Mouse (Mus musculus) intestine, embryonic 15.5 days (tissue): Measurements from ENCODE around the gene Osbpl10. TPM values are rescaled to one million over a fixed set of nuclear protein-coding genes. Genes with fewer than 3 reads are reported as not detected.
A peak's percentile ranks its signal among the peaks of the same experiment; 100 is the strongest.

Experiments used
- ATAC-seq: fragments of 200-750 bp; cut with Nextera tagmentation; 2 replicates; pipeline ENCODE4 v1.8.0; 2017; ENCODE audit warnings: moderate TSS enrichment, moderate library complexity
- H3K27ac ChIP-seq: fragments of 300-500 bp; sonication (generic); 2 replicates; pipeline ENCODE4 v1.5.1; 2015; ENCODE audit warnings: mild to moderate bottlenecking, inconsistent platforms
- H3K27me3 ChIP-seq: fragments of 300-500 bp; sonication (generic); replicated peaks from 2 replicates; pipeline ENCODE4 v1.6.1; 2015; ENCODE audit warnings: inconsistent platforms
- H3K36me3 ChIP-seq: fragments of 300-500 bp; sonication (generic); 2 replicates; pipeline ENCODE4 v1.6.1; 2015; ENCODE audit warnings: inconsistent platforms
- H3K4me1 ChIP-seq: fragments of 300-500 bp; sonication (generic); replicated peaks from 2 replicates; pipeline ENCODE4 v1.6.1; 2015; ENCODE audit warnings: inconsistent platforms
- H3K4me2 ChIP-seq: fragments of 300-500 bp; sonication (generic); replicated peaks from 2 replicates; pipeline ENCODE4 v1.6.1; 2015; ENCODE audit warnings: mild to moderate bottlenecking, inconsistent platforms
- H3K4me3 ChIP-seq: fragments of 300-500 bp; sonication (generic); replicated peaks from 2 replicates; pipeline ENCODE4 v1.5.1; 2015; ENCODE audit warnings: inconsistent platforms
- H3K9ac ChIP-seq: fragments of 300-500 bp; sonication (generic); 2 replicates; pipeline ENCODE4 v1.6.1; 2015; ENCODE audit warnings: inconsistent platforms
- H3K9me3 ChIP-seq: fragments of 300-500 bp; sonication (generic); 2 replicates; pipeline ENCODE4 v1.6.1; 2016; ENCODE audit warnings: inconsistent platforms
- WGBS: fragments of 180-500 bp; shearing (Covaris S2); methylation state at CpG from one replicate; pipeline ENCODE4 v1.1.7; 2015; 5-methylcytosine and 5-hydroxymethylcytosine counted together
- polyA plus RNA-seq: library from polyadenylated mRNA; unstranded; fragments of >200 nt; fragmentation: Nextera tagmentation; extraction: Ambion mirVana; gene quantifications from 2 replicates; pipeline ENCODE4 v1.2.1, GENCODE M21; 2015

The Osbpl10 gene
- polyA plus RNA-seq, 1 experiment from 2014 or later = 2.5 TPM

GRCm38 (mm10) chr9:115058806-115059205, 80.4 kb downstream of the Osbpl10 start:
- H3K9ac ChIP-seq = no peak overlapping the region
- no peak overlapping the region for H3K4me3 ChIP-seq
- H3K27me3 ChIP-seq = no peaks in the 10 kb centered on the region
- peaks cover 12% of the 10 kb centered on the region; the same call in 1 of the 2 replicates for H3K4me1 ChIP-seq
- 28% methylated on average over 5 of the region's 5 CpGs for WGBS
- ATAC-seq = no peak
- H3K9me3 ChIP-seq = no peaks in the 10 kb centered on the region
- no peak overlapping the region for H3K27ac ChIP-seq
- H3K4me2 ChIP-seq = no peak overlapping the region
- H3K36me3 ChIP-seq = no peaks in the 10 kb centered on the region

GRCm38 (mm10) chr9:115064834-115065233, 86.5 kb downstream of the Osbpl10 start:
- Histone ChIP-seq H3K4me2 (no peak overlapping the region), H3K9me3 (no peaks in the 10 kb centered on the region), H3K27me3 (no peaks in the 10 kb centered on the region), H3K4me1 (no peaks in the 10 kb centered on the region), H3K9ac (no peak overlapping the region), H3K27ac (no peak overlapping the region), H3K4me3 (no peak overlapping the region), H3K36me3 (0 out of 2 replicates have a peak, but pooled peaks cover 3% of the 10 kb centered on the region)
- 90% methylated on average over 1 of the region's 1 CpGs for WGBS
- no peak for ATAC-seq

DNA sequence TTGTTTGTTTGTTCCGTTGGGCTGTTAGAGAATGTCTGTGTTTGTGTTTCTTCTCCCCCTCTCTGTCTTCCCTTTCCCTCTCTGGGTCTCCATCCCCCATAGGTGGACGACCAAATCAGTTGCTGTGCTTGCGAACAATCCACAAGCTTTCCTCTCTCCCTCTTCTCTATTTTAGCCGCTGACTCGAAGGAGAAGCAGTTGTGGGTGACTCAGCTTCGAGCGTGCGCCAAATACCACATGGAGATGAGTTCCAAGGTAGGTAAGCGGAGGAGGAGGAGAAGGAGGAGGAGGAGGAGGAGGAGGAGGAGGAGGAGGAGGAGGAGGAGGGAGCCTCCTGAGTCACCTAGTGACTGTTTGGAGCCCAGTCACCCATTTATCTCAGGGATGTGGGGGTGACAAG, 88.7 kb downstream of the Osbpl10 start:
- Histone ChIP-seq H3K4me1 (no peaks in the 10 kb centered on the region), H3K27me3 (no peaks in the 10 kb centered on the region), H3K4me3 (no peak overlapping the region), H3K9ac (no peak overlapping the region), H3K9me3 (no peaks in the 10 kb centered on the region), H3K27ac (no peak overlapping the region), H3K36me3 (0 out of 2 replicates have a peak, but pooled peaks cover 3% of the 10 kb centered on the region), H3K4me2 (no peak overlapping the region)
- WGBS = 78% methylated on average over 5 of the region's 9 CpGs
- no peak for ATAC-seq

DNA sequence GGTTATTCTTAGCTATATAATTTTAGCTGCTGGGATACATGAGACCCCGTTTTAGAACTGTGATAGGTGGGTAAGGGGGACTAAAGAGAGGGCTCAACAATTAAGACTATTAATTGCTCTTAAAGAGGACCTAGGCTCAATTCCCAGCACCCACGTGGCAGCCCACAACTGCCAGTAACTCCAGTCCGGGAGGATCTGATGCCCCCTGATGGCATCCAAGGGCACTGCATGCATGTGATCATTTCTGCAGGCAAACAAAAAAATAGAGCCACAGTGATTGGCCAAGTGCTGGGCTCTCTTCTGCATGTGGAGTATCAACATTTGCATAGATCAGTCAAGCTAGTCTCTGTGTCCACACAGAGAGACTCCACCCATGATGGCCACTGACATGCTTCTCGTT, 96.8 kb downstream of the Osbpl10 start:
- Histone ChIP-seq H3K9ac (no peak overlapping the region), H3K36me3 (no peaks in the 10 kb centered on the region), H3K4me3 (no peak overlapping the region), H3K9me3 (no peaks in the 10 kb centered on the region), H3K4me2 (no peak overlapping the region), H3K4me1 (no peaks in the 10 kb centered on the region), H3K27ac (no peak overlapping the region), H3K27me3 (no peaks in the 10 kb centered on the region)
- ATAC-seq = no peak
- 91% methylated on average over 4 of the region's 4 CpGs for WGBS

- H3K27ac ChIP-seq = 0 out of 2 replicates have a peak overlapping the region, but pooled peaks have one; percentile 28
- 0 out of 2 replicates have a peak overlapping the region, but pooled peaks have one; percentile 9 for H3K4me2 ChIP-seq
- no peaks in the 10 kb centered on the region for H3K9me3 ChIP-seq
Measured at GRCm38 (mm10) chr9:115088295-115088993, 110.1 kb downstream of the Osbpl10 start.

GRCm38 (mm10) chr9:115089644-115090043, 111.3 kb downstream of the Osbpl10 start:
- Histone ChIP-seq H3K9me3 (no peaks in the 10 kb centered on the region), H3K27me3 (no peaks in the 10 kb centered on the region), H3K4me3 (no peak overlapping the region), H3K4me1 (peaks cover 7% of the 10 kb centered on the region; the same call in 1 of the 2 replicates), H3K36me3 (0 out of 2 replicates have a peak, but pooled peaks cover 4% of the 10 kb centered on the region), H3K27ac (no peak overlapping the region), H3K4me2 (no peak overlapping the region), H3K9ac (no peak overlapping the region)
- ATAC-seq = no peak
- WGBS = 81% methylated on average over 5 of the region's 5 CpGs

More at GRCm38 (mm10) chr9:115088295-115088993, 110.1 kb downstream of the Osbpl10 start:
- H3K9ac ChIP-seq = no peak overlapping the region
- ATAC-seq = peak; percentile 92
- WGBS = 31% methylated on average over 17 of the region's 17 CpGs
- H3K27me3 ChIP-seq = no peaks in the 10 kb centered on the region
- H3K4me1 ChIP-seq = peaks cover 7% of the 10 kb centered on the region; the same call in 1 of the 2 replicates
- H3K36me3 ChIP-seq = 0 out of 2 replicates have a peak, but pooled peaks cover 4% of the 10 kb centered on the region
- H3K4me3 ChIP-seq = no peak overlapping the region

GRCm38 (mm10) chr9:115096481-115096880, 118.1 kb downstream of the Osbpl10 start:
- Histone ChIP-seq H3K4me3 (no peak overlapping the region), H3K9me3 (no peaks in the 10 kb centered on the region), H3K27me3 (no peaks in the 10 kb centered on the region), H3K27ac (no peak overlapping the region), H3K9ac (no peak overlapping the region), H3K4me1 (0 out of 2 replicates have a peak, but pooled peaks cover 4% of the 10 kb centered on the region), H3K36me3 (no peaks in the 10 kb centered on the region), H3K4me2 (peak overlapping the region; percentile 48)
- ATAC-seq = peak; percentile 61
- 26% methylated on average over 10 of the region's 10 CpGs for WGBS

- Histone ChIP-seq H3K9ac (no peak overlapping the region), H3K9me3 (no peaks in the 10 kb centered on the region), H3K27me3 (no peaks in the 10 kb centered on the region), H3K27ac (no peak overlapping the region), H3K4me2 (no peak overlapping the region), H3K4me1 (0 out of 2 replicates have a peak, but pooled peaks cover 4% of the 10 kb centered on the region), H3K36me3 (no peaks in the 10 kb centered on the region), H3K4me3 (no peak overlapping the region)
- 86% methylated on average over 4 of the region's 4 CpGs for WGBS
- ATAC-seq = no peak
Measured at GRCm38 (mm10) chr9:115097340-115097739, 119.0 kb downstream of the Osbpl10 start.

DNA sequence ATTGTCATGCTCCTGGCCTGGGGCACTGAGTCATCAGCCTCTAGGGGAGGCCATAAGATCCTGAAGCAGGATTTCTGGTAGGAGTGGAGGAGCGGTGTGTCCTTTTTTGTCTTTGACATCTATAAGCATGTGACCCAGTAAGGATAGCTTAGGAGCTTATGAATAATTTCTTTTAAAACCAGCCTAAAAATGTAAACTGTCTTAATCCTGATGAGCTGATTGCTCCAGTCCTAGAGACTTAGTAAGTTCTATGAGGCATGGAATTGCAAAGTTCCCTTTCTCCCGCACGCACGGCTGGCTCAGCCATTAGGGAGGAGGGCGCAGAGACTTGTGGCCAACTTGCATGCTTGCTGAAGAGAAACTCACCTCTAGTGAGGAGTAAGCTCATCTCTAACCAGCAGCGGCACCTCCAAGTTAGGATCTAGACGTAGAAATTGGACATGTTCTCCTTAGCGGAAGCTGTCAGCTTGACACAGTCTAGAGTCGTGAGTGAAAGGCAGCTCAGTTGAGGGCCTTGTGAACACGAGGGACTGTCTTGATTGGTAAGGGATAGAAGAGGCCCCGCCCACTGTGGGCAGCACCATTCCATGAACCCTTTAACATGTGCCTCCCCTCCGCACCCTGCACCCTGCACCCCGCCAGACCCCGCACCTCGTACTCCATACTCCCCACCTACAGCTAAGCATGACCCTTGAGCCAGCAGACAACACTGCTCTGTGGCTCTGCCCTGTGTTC, 122.0 kb downstream of the Osbpl10 start:
- H3K36me3 ChIP-seq = no peaks in the 10 kb centered on the region
- no peak overlapping the region for H3K4me3 ChIP-seq
- H3K27ac ChIP-seq = no peak overlapping the region
- H3K4me2 ChIP-seq = no peak overlapping the region
- H3K4me1 ChIP-seq = 0 out of 2 replicates have a peak, but pooled peaks cover 4% of the 10 kb centered on the region
- 91% methylated on average over 15 of the region's 15 CpGs for WGBS
- H3K27me3 ChIP-seq = no peaks in the 10 kb centered on the region
- no peaks in the 10 kb centered on the region for H3K9me3 ChIP-seq
- H3K9ac ChIP-seq = no peak overlapping the region
- no peak for ATAC-seq

DNA sequence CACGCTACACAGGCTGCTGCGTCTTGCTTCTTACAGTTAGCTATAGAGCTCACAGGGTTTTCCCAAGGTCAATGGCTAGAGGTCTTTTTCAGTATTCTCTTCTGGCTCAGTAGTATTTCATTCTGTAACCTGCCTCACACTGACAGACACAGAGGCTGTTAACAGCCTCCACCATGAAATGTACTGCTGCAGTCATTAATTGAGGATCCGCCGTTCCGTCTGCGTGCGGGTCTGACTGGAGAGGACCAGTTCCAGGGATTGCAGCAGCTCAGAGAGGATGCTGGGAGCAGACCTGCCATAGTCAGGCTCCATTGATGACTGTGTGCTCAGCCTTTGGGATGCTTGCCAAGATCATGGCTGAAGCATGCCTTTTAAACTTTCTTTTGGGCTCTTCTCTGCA, 129.1 kb downstream of the Osbpl10 start:
- ATAC-seq = no peak

DNA sequence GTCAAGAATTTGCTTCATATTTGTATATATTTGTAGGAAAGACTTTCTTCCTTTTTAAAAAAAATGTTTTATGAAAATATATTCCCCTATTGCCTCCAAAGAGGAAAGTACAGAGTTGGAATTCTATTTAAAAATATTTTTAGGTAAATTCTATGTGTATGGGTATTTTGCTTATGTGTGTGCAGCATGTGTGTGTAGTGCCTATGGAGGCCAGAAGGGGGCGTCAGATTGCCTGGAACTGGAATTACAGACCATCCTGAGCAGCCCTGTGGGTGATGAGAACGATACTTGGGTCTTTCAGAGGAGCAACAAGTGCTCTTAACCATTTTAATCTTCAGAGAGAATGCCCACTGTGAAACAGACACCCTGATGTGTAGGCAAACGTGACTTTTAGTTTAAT, 132.3 kb downstream of the Osbpl10 start:
- Histone ChIP-seq H3K4me2 (no peak overlapping the region), H3K9me3 (no peaks in the 10 kb centered on the region), H3K27ac (no peak overlapping the region), H3K9ac (no peak overlapping the region), H3K27me3 (no peaks in the 10 kb centered on the region), H3K36me3 (no peaks in the 10 kb centered on the region), H3K4me3 (no peak overlapping the region), H3K4me1 (no peaks in the 10 kb centered on the region)
- 66% methylated on average over 3 of the region's 3 CpGs for WGBS
- no peak for ATAC-seq

More for the DNA sequence above, 129.1 kb downstream of the Osbpl10 start:
- Histone ChIP-seq H3K4me2 (no peak overlapping the region), H3K4me1 (no peaks in the 10 kb centered on the region), H3K27me3 (no peaks in the 10 kb centered on the region), H3K9ac (no peak overlapping the region), H3K4me3 (no peak overlapping the region), H3K36me3 (no peaks in the 10 kb centered on the region), H3K27ac (no peak overlapping the region), H3K9me3 (no peaks in the 10 kb centered on the region)
- 61% methylated on average over 7 of the region's 7 CpGs for WGBS

DNA sequence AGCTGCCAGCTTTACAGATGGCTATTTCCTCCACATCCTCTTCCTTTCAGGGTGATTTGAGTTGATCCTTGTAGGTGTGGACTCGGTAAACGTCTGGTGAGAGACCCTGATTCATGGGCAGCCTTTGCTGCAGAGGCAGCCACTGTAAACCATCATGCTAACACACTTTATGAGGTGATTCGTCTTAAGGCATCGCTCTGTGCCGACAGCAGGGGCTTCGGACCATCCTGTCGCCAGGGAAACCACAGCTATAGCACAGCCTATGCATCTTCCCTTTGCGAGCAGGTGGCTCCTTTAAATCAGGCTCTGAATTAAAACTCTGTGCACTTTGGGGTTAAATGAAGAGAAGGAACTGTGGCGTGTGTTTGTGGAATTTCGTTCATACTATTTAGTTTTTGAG, 138.9 kb downstream of the Osbpl10 start:
- WGBS = 37% methylated on average over 10 of the region's 10 CpGs
- peaks cover 16% of the 10 kb centered on the region for H3K4me1 ChIP-seq

More for the DNA sequence above, 138.9 kb downstream of the Osbpl10 start:
- Histone ChIP-seq H3K36me3 (no peaks in the 10 kb centered on the region), H3K4me3 (no peak overlapping the region), H3K9me3 (no peaks in the 10 kb centered on the region), H3K9ac (no peak overlapping the region), H3K27me3 (no peaks in the 10 kb centered on the region), H3K27ac (no peak overlapping the region), H3K4me2 (no peak overlapping the region)
- no peak for ATAC-seq
